Mouse (Mus musculus) CH12.LX (cell line): Measurements from ENCODE around the gene Zfp697. TPM values are rescaled to one million over a fixed set of nuclear protein-coding genes. Genes with fewer than 3 reads are reported as not detected.
A peak's percentile ranks its signal among the peaks of the same experiment; 100 is the strongest.

ENCODE experiments used
- DNase-seq: peaks from one replicate; pipeline ENCODE4 v3.0.0-alpha.2; 2013; ENCODE audit errors: extremely low read depth
- H3K27ac ChIP-seq: 2 replicates; pipeline ENCODE4 v1.5.1; 2012; ENCODE audit warnings: low read depth, mild to moderate bottlenecking, control low read depth, moderate library complexity; ENCODE audit not compliant: insufficient read depth
- H3K27me3 ChIP-seq: replicated peaks from 2 replicates; pipeline ENCODE3; 2012; ENCODE audit warnings: inconsistent platforms
- H3K36me3 ChIP-seq, 2 experiments: replicated peaks in 1 of 2; 2 replicates each; pipeline versions ENCODE3 to v1.6.1; 2012; ENCODE audit warnings: inconsistent platforms in 1 of 2, low read length in 1 of 2, mild to moderate bottlenecking in 1 of 2, mixed read lengths in 1 of 2, moderate library complexity in 1 of 2; ENCODE audit not compliant: control insufficient read depth in 1 of 2, insufficient read depth in 1 of 2
- H3K4me1 ChIP-seq, 2 experiments: 2 replicates each; pipeline ENCODE4 v1.6.1; 2012; ENCODE audit warnings: inconsistent platforms in 1 of 2, moderate library complexity in 1 of 2; ENCODE audit not compliant: insufficient read depth in 2 of 2, control insufficient read depth in 1 of 2
- H3K4me2 ChIP-seq: 2 replicates; pipeline ENCODE4 v1.6.1; 2012; ENCODE audit warnings: low read depth, mild to moderate bottlenecking, control low read depth; ENCODE audit not compliant: poor library complexity, insufficient read depth, severe bottlenecking
- H3K4me3 ChIP-seq, 3 experiments: fragments of 150-350 bp in 1 of 3; sonication (generic) in 1 of 3; replicated peaks in 1 of 3; 2 replicates each; pipeline versions ENCODE3 to v1.5.1; 2011 to 2012; ENCODE audit warnings: low read depth in 2 of 3, low read length in 2 of 3, mild to moderate bottlenecking in 2 of 3, moderate library complexity in 2 of 3, control low read depth in 1 of 3, improper control_type of control experiment in 1 of 3, inconsistent platforms in 1 of 3, mixed read lengths in 1 of 3; ENCODE audit not compliant: poor library complexity in 1 of 3
- H3K79me2 ChIP-seq: replicated peaks from 2 replicates; pipeline ENCODE4 v1.6.1; 2012; ENCODE audit warnings: mild to moderate bottlenecking, moderate library complexity; ENCODE audit not compliant: control insufficient read depth, poor library complexity, insufficient read depth, severe bottlenecking; ENCODE audit errors: extremely low read depth
- H3K9ac ChIP-seq: 2 replicates; pipeline ENCODE4 v1.6.1; 2012; ENCODE audit warnings: low read depth, mild to moderate bottlenecking, control low read depth, moderate library complexity; ENCODE audit not compliant: insufficient read depth
- H3K9me3 ChIP-seq: replicated peaks from 2 replicates; pipeline ENCODE3; 2012; ENCODE audit warnings: low read length, inconsistent platforms, mixed read lengths
- BHLHE40 ChIP-seq: IDR thresholded peaks from 2 replicates; pipeline ENCODE4 v1.6.1; 2011; ENCODE audit warnings: mild to moderate bottlenecking, low read depth, low read length, improper control_type of control experiment
- CHD1 ChIP-seq: IDR thresholded peaks from 2 replicates; pipeline ENCODE4 v1.6.1; 2012; ENCODE audit warnings: low read depth, low read length, improper control_type of control experiment, inconsistent platforms
- CHD2 ChIP-seq: IDR thresholded peaks from 2 replicates; pipeline ENCODE4 v1.6.1; 2011; ENCODE audit warnings: low read length, improper control_type of control experiment
- CTCF ChIP-seq, 2 experiments: IDR thresholded peaks in 1 of 2; conservative IDR thresholded peaks in 1 of 2; 2 replicates each; pipeline ENCODE4 v1.5.1; 2011 to 2012; ENCODE audit warnings: low read depth in 2 of 2, low read length in 2 of 2, improper control_type of control experiment in 1 of 2, inconsistent platforms in 1 of 2, mild to moderate bottlenecking in 1 of 2, moderate library complexity in 1 of 2
- E2F4 ChIP-seq: IDR thresholded peaks from 2 replicates; pipeline ENCODE4 v1.6.1; 2011; ENCODE audit warnings: low read depth, low read length, improper control_type of control experiment; ENCODE audit not compliant: insufficient replicate concordance
- ELF1 ChIP-seq: IDR thresholded peaks from 2 replicates; pipeline ENCODE4 v1.6.1; 2014; ENCODE audit warnings: low read depth, mild to moderate bottlenecking, inconsistent platforms, low read length, improper control_type of control experiment
- EP300 ChIP-seq: IDR thresholded peaks from 2 replicates; pipeline ENCODE4 v1.6.1; 2011; ENCODE audit warnings: low read length, improper control_type of control experiment
- ETS1 ChIP-seq: conservative IDR thresholded peaks from 2 replicates; pipeline ENCODE4 v1.6.1; 2012; ENCODE audit warnings: low read depth, mild to moderate bottlenecking, inconsistent platforms, low read length, improper control_type of control experiment, moderate library complexity
- IRF4 ChIP-seq: IDR thresholded peaks from 2 replicates; pipeline ENCODE4 v1.6.1; 2014; ENCODE audit warnings: low read depth, mild to moderate bottlenecking, inconsistent platforms, low read length, improper control_type of control experiment
- JUND ChIP-seq: conservative IDR thresholded peaks from 2 replicates; pipeline ENCODE4 v1.6.1; 2011; ENCODE audit warnings: low read depth, low read length, improper control_type of control experiment
- MAFK ChIP-seq: IDR thresholded peaks from 2 replicates; pipeline ENCODE4 v1.6.1; 2011; ENCODE audit warnings: low read length, improper control_type of control experiment; ENCODE audit not compliant: insufficient replicate concordance
- MAX ChIP-seq: IDR thresholded peaks from 2 replicates; pipeline ENCODE4 v1.6.1; 2011; ENCODE audit warnings: low read length, improper control_type of control experiment
- MEF2A ChIP-seq: IDR thresholded peaks from 2 replicates; pipeline ENCODE4 v1.6.1; 2014; ENCODE audit warnings: low read depth, mild to moderate bottlenecking, inconsistent platforms, low read length, improper control_type of control experiment, borderline replicate concordance
- MXI1 ChIP-seq: IDR thresholded peaks from 2 replicates; pipeline ENCODE4 v1.6.1; 2011; ENCODE audit warnings: mild to moderate bottlenecking, low read depth, low read length, improper control_type of control experiment
- MYC ChIP-seq: IDR thresholded peaks from 2 replicates; pipeline ENCODE4 v1.6.1; 2011; ENCODE audit warnings: low read depth, mild to moderate bottlenecking, improper control_type of control experiment, low read length
- NRF1 ChIP-seq: IDR thresholded peaks from 2 replicates; pipeline ENCODE4 v1.6.1; 2014; ENCODE audit warnings: low read depth, mild to moderate bottlenecking, inconsistent platforms, low read length, improper control_type of control experiment, moderate library complexity
- PAX5 ChIP-seq: IDR thresholded peaks from 2 replicates; pipeline ENCODE4 v1.6.1; 2012; ENCODE audit warnings: low read length, inconsistent platforms, mixed read lengths
- POLR2A ChIP-seq: IDR thresholded peaks from 2 replicates; pipeline ENCODE4 v1.6.1; 2011; ENCODE audit warnings: low read depth, mild to moderate bottlenecking, improper control_type of control experiment, low read length
- POLR2AphosphoS2 ChIP-seq: IDR thresholded peaks from 2 replicates; pipeline ENCODE4 v1.6.1; 2011; ENCODE audit warnings: low read depth, low read length, improper control_type of control experiment
- RAD21 ChIP-seq: IDR thresholded peaks from 2 replicates; pipeline ENCODE4 v1.6.1; 2011; ENCODE audit warnings: low read depth, mild to moderate bottlenecking, low read length, improper control_type of control experiment, moderate library complexity
- RCOR1 ChIP-seq: conservative IDR thresholded peaks from 2 replicates; pipeline ENCODE4 v1.6.1; 2012; ENCODE audit warnings: low read depth, mild to moderate bottlenecking, inconsistent platforms, low read length, improper control_type of control experiment
- SIN3A ChIP-seq: IDR thresholded peaks from 2 replicates; pipeline ENCODE4 v1.6.1; 2012; ENCODE audit warnings: low read length, improper control_type of control experiment, inconsistent platforms
- TCF12 ChIP-seq: IDR thresholded peaks from 2 replicates; pipeline ENCODE4 v1.6.1; 2014; ENCODE audit warnings: low read depth, mild to moderate bottlenecking, inconsistent platforms, low read length, improper control_type of control experiment
- UBTF ChIP-seq: IDR thresholded peaks from 2 replicates; pipeline ENCODE4 v1.6.1; 2012; ENCODE audit warnings: low read depth, mild to moderate bottlenecking, inconsistent platforms, low read length, improper control_type of control experiment, moderate library complexity
- ZC3H11A ChIP-seq: IDR thresholded peaks from 2 replicates; pipeline ENCODE4 v1.6.1; 2012; ENCODE audit warnings: low read depth, mild to moderate bottlenecking, inconsistent platforms, low read length, improper control_type of control experiment
- ZKSCAN1 ChIP-seq: IDR thresholded peaks from 2 replicates; pipeline ENCODE4 v1.6.1; 2012; ENCODE audit warnings: low read depth, inconsistent platforms, low read length, improper control_type of control experiment, borderline replicate concordance
- ZMIZ1 ChIP-seq: IDR thresholded peaks from 2 replicates; pipeline ENCODE4 v1.6.1; 2012; ENCODE audit warnings: low read depth, mild to moderate bottlenecking, inconsistent platforms, low read length, improper control_type of control experiment
- ZNF384 ChIP-seq: IDR thresholded peaks from 2 replicates; pipeline ENCODE4 v1.6.1; 2012; ENCODE audit warnings: low read depth, low read length, improper control_type of control experiment, inconsistent platforms
- dilution Hi-C: fragments of 300-500 bp; cut with MboI; formaldehyde crosslinking; loops from 2 replicates; pipeline ENCODE4 v1.14.3; 2020; ENCODE audit warnings: low sequenced_read_pairs; ENCODE audit not compliant: extremely low pct_unique_long_range_greater_than_20kb, extremely low pct_ligation_motif_present
- in situ Hi-C: fragments of 300-500 bp; cut with MboI; formaldehyde crosslinking; loops from 3 replicates; pipeline ENCODE4 v1.14.3; 2019; ENCODE audit warnings: low sequenced_read_pairs, low pct_ligation_motif_present, low pct_unique_long_range_greater_than_20kb, mixed read lengths
- polyA plus RNA-seq: library from polyadenylated mRNA; unstranded; fragments of >175 nt; gene quantifications from 2 replicates; pipeline ENCODE4 v1.2.1, GENCODE M21; 2012; ENCODE audit warnings: low read depth; ENCODE audit not compliant: insufficient read length
- total RNA-seq, 2 experiments: library from RNA; depleted of rRNA; stranded (reverse); fragments of 300-350 nt in 1 of 2; fragments of >200 nt in 1 of 2; gene quantifications; 2 replicates each; pipeline ENCODE4 v1.2.3; 2012 to 2014

Gene Zfp697
- total and polyA plus RNA-seq, 3 experiments: not detected

GRCm38 (mm10) chr3:98336661-98337654 is 45.3 kb upstream of the Zfp697 start:
- Histone ChIP-seq H3K27ac (peak overlapping the region; percentile 80), H3K9me3 (no peaks in the 10 kb centered on the region), H3K79me2 (peaks cover 60% of the 10 kb centered on the region), H3K9ac (peak overlapping the region; percentile 94), H3K4me3 (peak overlapping the region; percentile 75 to 97 (median 75)), H3K4me2 (peak overlapping the region; percentile 95), H3K27me3 (no peaks in the 10 kb centered on the region), H3K4me1 (peaks cover 7 to 22% of the 10 kb centered on the region in 2 experiments), H3K36me3 (peaks cover 31 to 39% of the 10 kb centered on the region in 2 experiments)
- DNase-seq: peak; percentile 75
- dilution Hi-C loops (no loop called here), in situ Hi-C loops (loop anchor here (25.0 kb wide), 1 partner anchor 575 kb away; no protein-coding TSS in a partner anchor)
- TF ChIP-seq SIN3A (peak; percentile 86), JUND (peak; percentile 22; the same call in 1 of the 2 replicates), EP300 (peak; percentile 77), POLR2AphosphoS2 (no peak), ETS1 (peak; percentile 58; the same call in 1 of the 2 replicates), IRF4 (peak; percentile 92), CHD2 (no peak; the same call in 1 of the 2 replicates), ZMIZ1 (no peak), MAX (peak; percentile 92), TCF12 (peak; percentile 42; the same call in 1 of the 2 replicates), MYC (peak; percentile 95), MXI1 (peak; percentile 90), MAFK (no peak), BHLHE40 (peak; percentile 96)

GRCm38 (mm10) chr3:98338584-98339041 is 43.6 kb upstream of the Zfp697 start:
- H3K4me1 ChIP-seq: peaks cover 7 to 22% of the 10 kb centered on the region in 2 experiments
- H3K36me3 ChIP-seq: peaks cover 16 to 23% of the 10 kb centered on the region in 2 experiments
- peak; percentile 64 for DNase-seq
- peak overlapping the region; percentile 95 for H3K4me2 ChIP-seq
- no peaks in the 10 kb centered on the region for H3K9me3 ChIP-seq
- no peaks in the 10 kb centered on the region for H3K27me3 ChIP-seq
- in situ Hi-C loops (loop anchor here (25.0 kb wide), 1 partner anchor 576 kb away; no protein-coding TSS in a partner anchor), dilution Hi-C loops (no loop called here)
- H3K4me3 ChIP-seq: peak overlapping the region; percentile 75 to 97 (median 75)
- peak overlapping the region; percentile 80 for H3K27ac ChIP-seq
- H3K79me2 ChIP-seq: peaks cover 57% of the 10 kb centered on the region
- peak overlapping the region; percentile 94 for H3K9ac ChIP-seq
- TF ChIP-seq RAD21 (no peak), BHLHE40 (peak; percentile 86), E2F4 (no peak), ZKSCAN1 (no peak), PAX5 (no peak), ZC3H11A (no peak), NRF1 (no peak), UBTF (no peak), POLR2A (no peak; the same call in 1 of the 2 replicates), ETS1 (no peak), POLR2AphosphoS2 (no peak), SIN3A (peak; percentile 91), ZMIZ1 (no peak), EP300 (no peak), RCOR1 (no peak), ELF1 (no peak), CHD1 (no peak), CHD2 (peak; percentile 68), CTCF (conservative IDR thresholded peaks at IDR 0.05 in 1 of 2, IDR thresholded peaks at IDR 0.05 in 1 of 2; ENCODE audit: low read depth in 2 of 2, low read length in 2 of 2) (no peak), MEF2A (no peak), TCF12 (0 out of 2 replicates have a peak, but pooled peaks have one; percentile 8), ZNF384 (no peak), MAX (peak; percentile 95)
